8 mouse cellular contexts compared by ENCODE assay signal in genomic region chr11:100721776-100722492, GRCm38 (mm10). TPM values are rescaled to one million over a fixed set of nuclear protein-coding genes. Genes with fewer than 3 reads are reported as not detected.
DNase-seq lines count a peak whose midpoint lies in the region; ATAC-seq and TF ChIP-seq lines count a peak whose summit lies in the region.

No protein-coding gene starts in this region.

- ATAC-seq in stomach, embryonic 14.5 days (ENCODE audit: insufficient number of reproducible peaks, insufficient read depth, low FRiP score, low read depth) = no peak

- H3K27ac ChIP-seq in cerebellum, adult 2 months (ENCODE audit: insufficient read depth, low read length) = peak overlapping the region; percentile 5; the same call in 1 of the 2 replicates
- H3K27ac ChIP-seq in testis, adult 2 months (ENCODE audit: control insufficient read depth, insufficient read depth, low read depth, low read length) = peak overlapping the region; percentile 42
- 0 out of 2 replicates have a peak overlapping the region, but pooled peaks have one; percentile 19 for H3K27ac ChIP-seq in limb, embryonic 10.5 days
- 0 out of 2 replicates have a peak overlapping the region, but pooled peaks have one; percentile 28 for H3K27ac ChIP-seq in stomach, embryonic 14.5 days (ENCODE audit: low read length)

- no peak for TF ChIP-seq POLR2A in cerebellum, adult 2 months (IDR thresholded peaks at IDR 0.05; ENCODE audit: borderline replicate concordance, insufficient read depth, low read length)
- TF ChIP-seq POLR2A in testis, adult 2 months (IDR thresholded peaks at IDR 0.05; ENCODE audit: control insufficient read depth, low read depth, low read length) = no peak

- no peak for TF ChIP-seq CTCF in cerebellum, adult 2 months (IDR thresholded peaks at IDR 0.05; ENCODE audit: borderline replicate concordance, insufficient read depth, low read depth, low read length)
- TF ChIP-seq CTCF in testis, adult 2 months (IDR thresholded peaks at IDR 0.05; ENCODE audit: control insufficient read depth, insufficient read depth, insufficient replicate concordance, low read depth, low read length) = no peak

- no peak overlapping the region for H3K9ac ChIP-seq in stomach, embryonic 14.5 days (replicated peaks; ENCODE audit: low read depth, low read length)

- no peaks in the 10 kb centered on the region for H3K27me3 ChIP-seq in cerebellum, adult 2 months (ENCODE audit: control insufficient read depth, insufficient read depth, low read length)
- no peaks in the 10 kb centered on the region for H3K27me3 ChIP-seq in testis, adult 2 months (ENCODE audit: control insufficient read depth, insufficient read depth, low read length)
- no peaks in the 10 kb centered on the region for H3K27me3 ChIP-seq in limb, embryonic 10.5 days (ENCODE audit: low read depth, poor library complexity, severe bottlenecking)
- no peaks in the 10 kb centered on the region for H3K27me3 ChIP-seq in stomach, embryonic 14.5 days (ENCODE audit: control insufficient read depth, insufficient read depth, low read length)

- H3K4me3 ChIP-seq in cerebellum, adult 2 months (replicated peaks; ENCODE audit: insufficient read depth, low read depth, low read length) = no peak overlapping the region
- H3K4me3 ChIP-seq in testis, adult 2 months (ENCODE audit: control insufficient read depth, low read depth, low read length) = no peak overlapping the region
- no peak overlapping the region for H3K4me3 ChIP-seq in limb, embryonic 10.5 days
- H3K4me3 ChIP-seq in stomach, embryonic 14.5 days (ENCODE audit: low read depth, low read length) = no peak overlapping the region

- 36% methylated on average over 8 of the region's 8 CpGs for WGBS in cerebellum, adult 2 months
- 81% methylated on average over 8 of the region's 8 CpGs for WGBS in limb, embryonic 10.5 days
- 73% methylated on average over 8 of the region's 8 CpGs for WGBS in stomach, embryonic 14.5 days

- no peaks in the 10 kb centered on the region for H3K9me3 ChIP-seq in limb, embryonic 10.5 days (replicated peaks)
- no peaks in the 10 kb centered on the region for H3K9me3 ChIP-seq in stomach, embryonic 14.5 days (ENCODE audit: control insufficient read depth, low read depth, low read length)

- no peaks in the 10 kb centered on the region for H3K36me3 ChIP-seq in testis, adult 2 months (ENCODE audit: control insufficient read depth, insufficient read depth, low read length)
- H3K36me3 ChIP-seq in limb, embryonic 10.5 days = peaks cover 36% of the 10 kb centered on the region
- peaks cover 11% of the 10 kb centered on the region for H3K36me3 ChIP-seq in stomach, embryonic 14.5 days (ENCODE audit: control insufficient read depth, insufficient read depth, low read length)

- H3K4me1 ChIP-seq in cerebellum, adult 2 months (ENCODE audit: control insufficient read depth, insufficient read depth, low read length) = peaks cover 19% of the 10 kb centered on the region
- H3K4me1 ChIP-seq in testis, adult 2 months (ENCODE audit: control insufficient read depth, insufficient read depth, low read length) = peaks cover 4% of the 10 kb centered on the region; the same call in 1 of the 2 replicates
- H3K4me1 ChIP-seq in limb, embryonic 10.5 days = peaks cover 34% of the 10 kb centered on the region
- peaks cover 17% of the 10 kb centered on the region for H3K4me1 ChIP-seq in stomach, embryonic 14.5 days (ENCODE audit: control insufficient read depth, insufficient read depth, low read length)

- H3K4me2 ChIP-seq in stomach, embryonic 14.5 days (replicated peaks; ENCODE audit: low read depth, low read length) = no peak overlapping the region

- DNase-seq in cerebellum, adult 2 months = no peak
- DNase-seq in cerebellum, adult 9-10 months = no peak
- DNase-seq in testis, postnatal 10 days (ENCODE audit: low spot score) = no peak
- DNase-seq in limb, embryonic 10.5 days (ENCODE audit: low spot score) = no peak
- DNase-seq in urinary bladder, adult 18-20 months (ENCODE audit: low spot score in 2 of 2) = no peak
- no peak for DNase-seq in spleen, adult 18-20 months

RNA-seq across cellular contexts. Expression of gene Hspb9, which starts 8.3 kb away (rescaled TPM):
- polyA plus RNA-seq in cerebellum, adult 2 months (2012; rRNA removed) = not detected in 2 replicates
- 1,348 and 1,420 TPM in 2 replicates for polyA plus RNA-seq in testis, adult 2 months (2012; rRNA removed)
- 0.31 and 0.56 TPM in 2 replicates for polyA plus RNA-seq in limb, embryonic 10.5 days (2016; fragmentation: Nextera tagmentation; extraction: Ambion mirVana)
- 0.41 and 0.56 TPM in 2 replicates for polyA plus RNA-seq in stomach, embryonic 14.5 days (2014; fragmentation: Nextera tagmentation; extraction: Ambion mirVana)

RNA-seq across cellular contexts. Expression of gene Kat2a, which starts 9.7 kb away (rescaled TPM):
- polyA plus RNA-seq in cerebellum, adult 2 months (2012; rRNA removed) = 55.2 and 56.4 TPM in 2 replicates
- polyA plus RNA-seq in testis, adult 2 months (2012; rRNA removed) = 24.0 and 26.3 TPM in 2 replicates
- polyA plus RNA-seq in limb, embryonic 10.5 days (2016; fragmentation: Nextera tagmentation; extraction: Ambion mirVana) = 77.2 and 87.7 TPM in 2 replicates
- 50.7 and 51.7 TPM in 2 replicates for polyA plus RNA-seq in stomach, embryonic 14.5 days (2014; fragmentation: Nextera tagmentation; extraction: Ambion mirVana)

RNA-seq across cellular contexts. Expression of gene Rab5c, which starts 16.1 kb away (rescaled TPM):
- 186 and 187 TPM in 2 replicates for polyA plus RNA-seq in cerebellum, adult 2 months (2012; rRNA removed)
- polyA plus RNA-seq in testis, adult 2 months (2012; rRNA removed) = 90.2 and 90.7 TPM in 2 replicates
- polyA plus RNA-seq in limb, embryonic 10.5 days (2016; fragmentation: Nextera tagmentation; extraction: Ambion mirVana) = 13.1 and 16.8 TPM in 2 replicates
- polyA plus RNA-seq in stomach, embryonic 14.5 days (2014; fragmentation: Nextera tagmentation; extraction: Ambion mirVana) = 55.5 and 65.7 TPM in 2 replicates

RNA-seq across cellular contexts. Expression of gene Dhx58, which starts 17.9 kb away (rescaled TPM):
- polyA plus RNA-seq in cerebellum, adult 2 months (2012; rRNA removed) = 3.6 and 5.1 TPM in 2 replicates
- 31.5 and 32.0 TPM in 2 replicates for polyA plus RNA-seq in testis, adult 2 months (2012; rRNA removed)
- polyA plus RNA-seq in limb, embryonic 10.5 days (2016; fragmentation: Nextera tagmentation; extraction: Ambion mirVana) = 3.1 and 4.4 TPM in 2 replicates
- 1.8 and 3.4 TPM in 2 replicates for polyA plus RNA-seq in stomach, embryonic 14.5 days (2014; fragmentation: Nextera tagmentation; extraction: Ambion mirVana)

RNA-seq across cellular contexts. Expression of gene Zfp385c, which starts 29.7 kb away (rescaled TPM):
- polyA plus RNA-seq in cerebellum, adult 2 months (2012; rRNA removed) = 56.5 and 75.2 TPM in 2 replicates
- polyA plus RNA-seq in testis, adult 2 months (2012; rRNA removed) = 2.6 and 3.8 TPM in 2 replicates
- 0.15 and 0.16 TPM in 2 replicates for polyA plus RNA-seq in limb, embryonic 10.5 days (2016; fragmentation: Nextera tagmentation; extraction: Ambion mirVana)
- polyA plus RNA-seq in stomach, embryonic 14.5 days (2014; fragmentation: Nextera tagmentation; extraction: Ambion mirVana) = 0.22 TPM in 1 of 2 replicates, not detected in the other

Comparison
In these comparisons a context has a peak if more than half of its experiments do, and no peak if none do; other contexts are left out.
1. RNA of gene Hspb9, which starts 8.3 kb away (polyA plus RNA-seq): 1,348 to 1,420 TPM in testis, adult 2 months; 0.41 to 0.56 TPM in stomach, embryonic 14.5 days, 0.31 to 0.56 TPM in limb, embryonic 10.5 days and not detected in cerebellum, adult 2 months; every median in the first group is over 100 times any median in the second.
2. Peak in every context shown above with its lines, with median percentiles within 50 percentile points of each other: H3K27ac ChIP-seq.